Mouse (Mus musculus) MEL (cell line): Measurements from ENCODE around the gene Serinc3. TPM values are rescaled to one million over a fixed set of nuclear protein-coding genes. Genes with fewer than 3 reads are reported as not detected.
A peak's percentile ranks its signal among the peaks of the same experiment; 100 is the strongest.

Source experiments
- DNase-seq: peaks from one replicate; pipeline ENCODE4 v3.0.0; 2011; ENCODE audit warnings: low read depth, low spot score
- H3K27ac ChIP-seq: 2 replicates; pipeline ENCODE4 v1.5.1; 2012; ENCODE audit warnings: low read depth, mild to moderate bottlenecking, control low read depth, low read length, moderate library complexity; ENCODE audit not compliant: control insufficient read depth
- H3K27me3 ChIP-seq, 2 experiments: fragments of 150-350 bp in 1 of 2; sonication (generic) in 1 of 2; 2 replicates each; pipeline ENCODE4 v1.6.1; 2012; ENCODE audit warnings: low read length in 2 of 2, mild to moderate bottlenecking in 2 of 2, improper control_type of control experiment in 1 of 2, moderate library complexity in 1 of 2; ENCODE audit not compliant: insufficient read depth in 2 of 2, control insufficient read depth in 1 of 2
- H3K36me3 ChIP-seq, 2 experiments: 2 replicates each; pipeline ENCODE4 v1.6.1; 2012 to 2014; ENCODE audit warnings: low read length in 2 of 2, improper control_type of control experiment in 1 of 2, inconsistent platforms in 1 of 2, mild to moderate bottlenecking in 1 of 2; ENCODE audit not compliant: insufficient read depth in 2 of 2, control insufficient read depth in 1 of 2
- H3K4me1 ChIP-seq, 2 experiments: fragments of 150-350 bp in 1 of 2; sonication (generic) in 1 of 2; 2 replicates each; pipeline ENCODE4 v1.6.1; 2012; ENCODE audit warnings: low read length in 2 of 2, improper control_type of control experiment in 1 of 2, mild to moderate bottlenecking in 1 of 2; ENCODE audit not compliant: insufficient read depth in 2 of 2, control insufficient read depth in 1 of 2
- H3K4me3 ChIP-seq, 2 experiments: fragments of 150-350 bp in 1 of 2; sonication (generic) in 1 of 2; 2 replicates each; pipeline ENCODE4 v1.5.1; 2012; ENCODE audit warnings: low read depth in 2 of 2, low read length in 2 of 2, mild to moderate bottlenecking in 2 of 2, moderate library complexity in 2 of 2, control low read depth in 1 of 2, improper control_type of control experiment in 1 of 2; ENCODE audit not compliant: control insufficient read depth in 1 of 2, insufficient read depth in 1 of 2
- H3K79me2 ChIP-seq: 2 replicates; pipeline ENCODE4 v1.6.1; 2012; ENCODE audit warnings: mild to moderate bottlenecking, low read length, moderate library complexity; ENCODE audit not compliant: control insufficient read depth, poor library complexity, insufficient read depth
- H3K9ac ChIP-seq: 2 replicates; pipeline ENCODE4 v1.6.1; 2012; ENCODE audit warnings: low read depth, mild to moderate bottlenecking, control low read depth, low read length, moderate library complexity; ENCODE audit not compliant: control insufficient read depth, poor library complexity, severe bottlenecking
- H3K9me3 ChIP-seq: fragments of 150-350 bp; sonication (generic); replicated peaks from 2 replicates; pipeline ENCODE4 v1.6.1; 2012; ENCODE audit warnings: mild to moderate bottlenecking, low read length, improper control_type of control experiment, moderate library complexity; ENCODE audit not compliant: insufficient read depth
- BHLHE40 ChIP-seq: IDR thresholded peaks from 2 replicates; pipeline ENCODE4 v1.6.1; 2012; ENCODE audit warnings: low read depth, mild to moderate bottlenecking, inconsistent platforms, low read length, improper control_type of control experiment, borderline replicate concordance
- CHD1 ChIP-seq: IDR thresholded peaks from 2 replicates; pipeline ENCODE4 v1.6.1; 2012; ENCODE audit warnings: low read depth, mild to moderate bottlenecking, inconsistent platforms, low read length, improper control_type of control experiment
- CHD2 ChIP-seq: IDR thresholded peaks from 2 replicates; pipeline ENCODE4 v1.6.1; 2011; ENCODE audit warnings: low read length, improper control_type of control experiment
- CTCF ChIP-seq, 3 experiments: IDR thresholded peaks in 2 of 3; conservative IDR thresholded peaks in 1 of 3; 2 replicates each; pipeline ENCODE4 v1.5.1; 2011 to 2012; ENCODE audit warnings: low read length in 3 of 3, low read depth in 2 of 3, mild to moderate bottlenecking in 2 of 3, improper control_type of control experiment in 1 of 3, inconsistent platforms in 1 of 3, mixed read lengths in 1 of 3, moderate library complexity in 1 of 3; ENCODE audit not compliant: control insufficient read depth in 1 of 3, insufficient read depth in 1 of 3, poor library complexity in 1 of 3, severe bottlenecking in 1 of 3
- ETS1 ChIP-seq: IDR thresholded peaks from 2 replicates; pipeline ENCODE4 v1.6.1; 2012; ENCODE audit warnings: low read depth, mild to moderate bottlenecking, inconsistent platforms, low read length, improper control_type of control experiment, moderate library complexity
- GATA1 ChIP-seq: IDR thresholded peaks from 2 replicates; pipeline ENCODE4 v1.6.1; 2011; ENCODE audit warnings: low read depth, low read length, improper control_type of control experiment
- HCFC1 ChIP-seq: IDR thresholded peaks from 2 replicates; pipeline ENCODE4 v1.6.1; 2012; ENCODE audit warnings: low read depth, mild to moderate bottlenecking, inconsistent platforms, low read length, improper control_type of control experiment, moderate library complexity
- MAFK ChIP-seq: IDR thresholded peaks from 2 replicates; pipeline ENCODE4 v1.6.1; 2011; ENCODE audit warnings: low read depth, mild to moderate bottlenecking, low read length, improper control_type of control experiment, borderline replicate concordance
- MYB ChIP-seq: IDR thresholded peaks from 2 replicates; pipeline ENCODE4 v1.6.1; 2011; ENCODE audit warnings: mild to moderate bottlenecking, low read depth, low read length, improper control_type of control experiment
- MYC ChIP-seq: IDR thresholded peaks from 2 replicates; pipeline ENCODE4 v1.6.1; 2011; ENCODE audit warnings: low read depth, mild to moderate bottlenecking, low read length, improper control_type of control experiment, moderate library complexity
- NRF1 ChIP-seq: IDR thresholded peaks from 2 replicates; pipeline ENCODE4 v1.6.1; 2014; ENCODE audit warnings: low read depth, mild to moderate bottlenecking, inconsistent platforms, low read length, improper control_type of control experiment, moderate library complexity; ENCODE audit not compliant: poor library complexity, insufficient read depth, severe bottlenecking
- POLR2A ChIP-seq, 2 experiments: IDR thresholded peaks; 2 replicates each; pipeline ENCODE4 v1.6.1; 2011 to 2012; ENCODE audit warnings: low read length in 2 of 2, mild to moderate bottlenecking in 2 of 2, control low read depth in 1 of 2, improper control_type of control experiment in 1 of 2, low read depth in 1 of 2, moderate library complexity in 1 of 2; ENCODE audit not compliant: control insufficient read depth in 1 of 2, insufficient read depth in 1 of 2, poor library complexity in 1 of 2
- POLR2AphosphoS2 ChIP-seq: IDR thresholded peaks from 2 replicates; pipeline ENCODE4 v1.6.1; 2011; ENCODE audit warnings: low read length, improper control_type of control experiment
- POLR2AphosphoS5 ChIP-seq: IDR thresholded peaks from 2 replicates; pipeline ENCODE4 v1.6.1; 2012; ENCODE audit warnings: low read depth, borderline replicate concordance, mild to moderate bottlenecking, inconsistent platforms, low read length, moderate library complexity, mixed read lengths
- RAD21 ChIP-seq: IDR thresholded peaks from 2 replicates; pipeline ENCODE4 v1.6.1; 2011; ENCODE audit warnings: mild to moderate bottlenecking, low read depth, low read length, improper control_type of control experiment
- RCOR1 ChIP-seq: IDR thresholded peaks from 2 replicates; pipeline ENCODE4 v1.6.1; 2012; ENCODE audit warnings: low read depth, mild to moderate bottlenecking, inconsistent platforms, low read length, improper control_type of control experiment
- UBTF ChIP-seq: IDR thresholded peaks from 2 replicates; pipeline ENCODE4 v1.6.1; 2012; ENCODE audit warnings: low read depth, mild to moderate bottlenecking, inconsistent platforms, low read length, improper control_type of control experiment, moderate library complexity, borderline replicate concordance; ENCODE audit not compliant: insufficient read depth
- USF1 ChIP-seq: IDR thresholded peaks from 2 replicates; pipeline ENCODE4 v1.6.1; 2014; ENCODE audit warnings: low read depth, mild to moderate bottlenecking, inconsistent platforms, low read length, improper control_type of control experiment, moderate library complexity
- USF2 ChIP-seq, 2 experiments: IDR thresholded peaks; 2 replicates each; pipeline ENCODE4 v1.6.1; 2011 to 2012; ENCODE audit warnings: improper control_type of control experiment in 2 of 2, low read length in 2 of 2, borderline replicate concordance in 1 of 2, inconsistent platforms in 1 of 2, low read depth in 1 of 2, mild to moderate bottlenecking in 1 of 2; ENCODE audit not compliant: insufficient read depth in 1 of 2
- ZNF384 ChIP-seq: IDR thresholded peaks from 2 replicates; pipeline ENCODE4 v1.6.1; 2012; ENCODE audit warnings: low read depth, mild to moderate bottlenecking, inconsistent platforms, low read length, improper control_type of control experiment
- polyA plus RNA-seq, 2 experiments: library from polyadenylated mRNA; stranded (reverse) in 1 of 2; unstranded in 1 of 2; fragments of >175 nt in 1 of 2; fragments of >200 nt in 1 of 2; gene quantifications; 2 replicates each; pipeline versions ENCODE4 v1.2.1 to v1.2.4; 2012; ENCODE audit warnings: low replicate concordance in 2 of 2, low read depth in 1 of 2; ENCODE audit not compliant: insufficient read length in 2 of 2, insufficient read depth in 1 of 2, missing spikeins in 1 of 2
- total RNA-seq: library from RNA; depleted of rRNA; stranded (reverse); fragments of 300-350 nt; gene quantifications from 2 replicates; pipeline ENCODE4 v1.2.3, GENCODE M21; 2012

Serinc3 gene
- total and polyA plus RNA-seq, 3 experiments, result 348 to 650 (median 637) TPM

- H3K9ac ChIP-seq, result no peak overlapping the region
- H3K9me3 ChIP-seq, result no peaks in the 10 kb centered on the region
- DNase-seq, result peak; percentile 45
- no peak for TF ChIP-seq HCFC1
- TF ChIP-seq CHD2, result peak; percentile 6; the same call in 1 of the 2 replicates
- TF ChIP-seq MYB, result no peak; the same call in 1 of the 2 replicates
- peak; percentile 66; the same call in 1 of the 2 replicates for TF ChIP-seq POLR2AphosphoS2
- TF ChIP-seq RAD21, result no peak
- TF ChIP-seq POLR2A (IDR thresholded peaks at IDR 0.05; ENCODE audit: control insufficient read depth in 1 of 2, insufficient read depth in 1 of 2, low read depth in 1 of 2, low read length in 2 of 2, poor library complexity in 1 of 2), result no peak; a peak in 1 of 4 replicates
- TF ChIP-seq MAFK, result no peak
- no peak; the same call in 1 of the 2 replicates for TF ChIP-seq USF1
- no peak for TF ChIP-seq GATA1
- TF ChIP-seq UBTF, result no peak
- TF ChIP-seq CTCF (IDR thresholded peaks at IDR 0.05 in 2 of 3, conservative IDR thresholded peaks at IDR 0.05 in 1 of 3; ENCODE audit: control insufficient read depth in 1 of 3, insufficient read depth in 1 of 3, low read depth in 2 of 3, low read length in 3 of 3, poor library complexity in 1 of 3, severe bottlenecking in 1 of 3), result no peak
- no peak for TF ChIP-seq NRF1
- no peak; the same call in 1 of the 2 replicates for TF ChIP-seq POLR2AphosphoS5
- no peak for TF ChIP-seq MYC
- 0 out of 2 replicates have a peak, but pooled peaks have one; percentile 1 for TF ChIP-seq BHLHE40
- TF ChIP-seq CHD1, result no peak
- no peak for TF ChIP-seq RCOR1
- TF ChIP-seq ETS1, result no peak
- TF ChIP-seq USF2 (IDR thresholded peaks at IDR 0.05; ENCODE audit: borderline replicate concordance in 1 of 2, insufficient read depth in 1 of 2, low read depth in 1 of 2, low read length in 2 of 2), result 0 out of 4 replicates have a peak, but pooled peaks of 1 of the 2 experiments have one; percentile 5
- no peak for TF ChIP-seq ZNF384
- no peaks in the 10 kb centered on the region for H3K27me3 ChIP-seq
- no peaks in the 10 kb centered on the region for H3K79me2 ChIP-seq
- no peak overlapping the region for H3K27ac ChIP-seq
- no peaks in the 10 kb centered on the region for H3K4me1 ChIP-seq
- H3K4me3 ChIP-seq, result no peak overlapping the region
- peaks cover 0 to 19% of the 10 kb centered on the region in 2 experiments; a peak in 3 of 4 replicates for H3K36me3 ChIP-seq
Measured at GRCm38 (mm10) chr2:163617232-163617863, 27.6 kb downstream of the Serinc3 start.
